Mouse (Mus musculus): Measurements from ENCODE around the gene Ccdc102a. TPM values are rescaled to one million over a fixed set of nuclear protein-coding genes. Genes with fewer than 3 reads are reported as not detected.
A peak's percentile ranks its signal among the peaks of the same experiment; 100 is the strongest.

Gene Ccdc102a
- polyA plus RNA-seq, 1 experiment from 2014 or later = 17.4 TPM

- no peaks in the 10 kb centered on the region for H3K36me3 ChIP-seq (ENCODE audit: control insufficient read depth, insufficient read depth)
- H3K4me1 ChIP-seq (ENCODE audit: control insufficient read depth, insufficient read depth, low read length) = peaks cover 44% of the 10 kb centered on the region
- ATAC-seq (replicated peaks; ENCODE audit: extremely low read depth, insufficient read depth, low FRiP score) = peak; percentile 17
- peak overlapping the region; percentile 35 for H3K4me2 ChIP-seq (ENCODE audit: low read depth, low read length)
- no peak overlapping the region for H3K4me3 ChIP-seq (ENCODE audit: low read length)
- peak overlapping the region; percentile 44 for H3K9ac ChIP-seq (ENCODE audit: low read length)
- no peaks in the 10 kb centered on the region for H3K27me3 ChIP-seq (ENCODE audit: control insufficient read depth, insufficient read depth, low read length)
- 25% methylated on average over 3 of the region's 3 CpGs for WGBS
- peak overlapping the region; percentile 67 for H3K27ac ChIP-seq (ENCODE audit: low read length)
- no peaks in the 10 kb centered on the region for H3K9me3 ChIP-seq (replicated peaks; ENCODE audit: control insufficient read depth, low read length)
These were observed 3.2 kb downstream of the Ccdc102a start for GRCm38 (mm10) chr8:94914701-94915101.

- Histone ChIP-seq H3K9ac (ENCODE audit: low read length) (no peak overlapping the region), H3K27me3 (ENCODE audit: control insufficient read depth, insufficient read depth, low read length) (no peaks in the 10 kb centered on the region), H3K4me1 (ENCODE audit: control insufficient read depth, insufficient read depth, low read length) (peaks cover 44% of the 10 kb centered on the region), H3K9me3 (replicated peaks; ENCODE audit: control insufficient read depth, low read length) (no peaks in the 10 kb centered on the region), H3K36me3 (ENCODE audit: control insufficient read depth, insufficient read depth) (no peaks in the 10 kb centered on the region), H3K4me3 (ENCODE audit: low read length) (no peak overlapping the region), H3K4me2 (ENCODE audit: low read depth, low read length) (peak overlapping the region; percentile 35; the same call in 1 of the 2 replicates), H3K27ac (ENCODE audit: low read length) (no peak overlapping the region)
- 68% methylated on average over 6 of the region's 6 CpGs for WGBS
- ATAC-seq (replicated peaks; ENCODE audit: extremely low read depth, insufficient read depth, low FRiP score) = no peak
These were observed 3.6 kb downstream of the Ccdc102a start for GRCm38 (mm10) chr8:94914256-94914655.

GRCm38 (mm10) chr8:94913061-94913660 is 4.7 kb downstream of the Ccdc102a start:
- ATAC-seq (replicated peaks; ENCODE audit: extremely low read depth, insufficient read depth, low FRiP score) = no peak
- H3K4me1 ChIP-seq (ENCODE audit: control insufficient read depth, insufficient read depth, low read length) = peaks cover 46% of the 10 kb centered on the region
- 20% methylated on average over 77 of the region's 77 CpGs for WGBS
- peak overlapping the region; percentile 43 for H3K4me3 ChIP-seq (ENCODE audit: low read length)
- H3K4me2 ChIP-seq (ENCODE audit: low read depth, low read length) = peak overlapping the region; percentile 75
- peak overlapping the region; percentile 52 for H3K9ac ChIP-seq (ENCODE audit: low read length)
- no peak overlapping the region for H3K27ac ChIP-seq (ENCODE audit: low read length)
- no peaks in the 10 kb centered on the region for H3K27me3 ChIP-seq (ENCODE audit: control insufficient read depth, insufficient read depth, low read length)
- 0 out of 2 replicates have a peak, but pooled peaks cover under 1% of the 10 kb centered on the region for H3K36me3 ChIP-seq (ENCODE audit: control insufficient read depth, insufficient read depth)
- no peaks in the 10 kb centered on the region for H3K9me3 ChIP-seq (replicated peaks; ENCODE audit: control insufficient read depth, low read length)

- Histone ChIP-seq H3K27me3 (ENCODE audit: control insufficient read depth, insufficient read depth, low read length) (no peaks in the 10 kb centered on the region), H3K4me1 (ENCODE audit: control insufficient read depth, insufficient read depth, low read length) (peaks cover 30% of the 10 kb centered on the region), H3K4me2 (ENCODE audit: low read depth, low read length) (no peak overlapping the region), H3K4me3 (ENCODE audit: low read length) (no peak overlapping the region), H3K9me3 (replicated peaks; ENCODE audit: control insufficient read depth, low read length) (no peaks in the 10 kb centered on the region), H3K27ac (ENCODE audit: low read length) (peak overlapping the region; percentile 44; the same call in 1 of the 2 replicates), H3K36me3 (ENCODE audit: control insufficient read depth, insufficient read depth) (peaks cover 14% of the 10 kb centered on the region), H3K9ac (ENCODE audit: low read length) (no peak overlapping the region)
- ATAC-seq (replicated peaks; ENCODE audit: extremely low read depth, insufficient read depth, low FRiP score) = 0 out of 2 replicates have a peak, but pooled peaks have one; percentile 34
- 7% methylated on average over 4 of the region's 4 CpGs for WGBS
These were observed 9.1 kb downstream of the Ccdc102a start for GRCm38 (mm10) chr8:94908847-94909246.

GRCm38 (mm10) chr8:94907591-94908300 is 10.2 kb downstream of the Ccdc102a start:
- WGBS = 77% methylated on average over 18 of the region's 18 CpGs
- H3K27me3 ChIP-seq (ENCODE audit: control insufficient read depth, insufficient read depth, low read length) = no peaks in the 10 kb centered on the region
- no peak overlapping the region for H3K4me3 ChIP-seq (ENCODE audit: low read length)
- 0 out of 2 replicates have a peak, but pooled peaks have one; percentile 7 for ATAC-seq (replicated peaks; ENCODE audit: extremely low read depth, insufficient read depth, low FRiP score)
- H3K9ac ChIP-seq (ENCODE audit: low read length) = no peak overlapping the region
- peak overlapping the region; percentile 56; the same call in 1 of the 2 replicates for H3K27ac ChIP-seq (ENCODE audit: low read length)
- peaks cover 21% of the 10 kb centered on the region for H3K4me1 ChIP-seq (ENCODE audit: control insufficient read depth, insufficient read depth, low read length)
- no peak overlapping the region for H3K4me2 ChIP-seq (ENCODE audit: low read depth, low read length)
- peaks cover 20% of the 10 kb centered on the region for H3K36me3 ChIP-seq (ENCODE audit: control insufficient read depth, insufficient read depth)
- no peaks in the 10 kb centered on the region for H3K9me3 ChIP-seq (replicated peaks; ENCODE audit: control insufficient read depth, low read length)

GRCm38 (mm10) chr8:94904450-94905175 is 13.3 kb downstream of the Ccdc102a start:
- H3K4me1 ChIP-seq (ENCODE audit: control insufficient read depth, insufficient read depth, low read length) = peaks cover 39% of the 10 kb centered on the region
- H3K9me3 ChIP-seq (replicated peaks; ENCODE audit: control insufficient read depth, low read length) = no peaks in the 10 kb centered on the region
- H3K27ac ChIP-seq (ENCODE audit: low read length) = peak overlapping the region; percentile 37
- H3K4me2 ChIP-seq (ENCODE audit: low read depth, low read length) = 0 out of 2 replicates have a peak overlapping the region, but pooled peaks have one; percentile 6
- no peak overlapping the region for H3K4me3 ChIP-seq (ENCODE audit: low read length)
- peaks cover 21% of the 10 kb centered on the region for H3K36me3 ChIP-seq (ENCODE audit: control insufficient read depth, insufficient read depth)
- H3K27me3 ChIP-seq (ENCODE audit: control insufficient read depth, insufficient read depth, low read length) = no peaks in the 10 kb centered on the region
- ATAC-seq (replicated peaks; ENCODE audit: extremely low read depth, insufficient read depth, low FRiP score) = peak; percentile 42
- no peak overlapping the region for H3K9ac ChIP-seq (ENCODE audit: low read length)
- WGBS = 44% methylated on average over 12 of the region's 12 CpGs

GRCm38 (mm10) chr8:94903709-94904108 is 14.2 kb downstream of the Ccdc102a start:
- Histone ChIP-seq H3K4me3 (ENCODE audit: low read length) (no peak overlapping the region), H3K4me1 (ENCODE audit: control insufficient read depth, insufficient read depth, low read length) (peaks cover 47% of the 10 kb centered on the region), H3K27me3 (ENCODE audit: control insufficient read depth, insufficient read depth, low read length) (no peaks in the 10 kb centered on the region), H3K9me3 (replicated peaks; ENCODE audit: control insufficient read depth, low read length) (no peaks in the 10 kb centered on the region), H3K9ac (ENCODE audit: low read length) (no peak overlapping the region), H3K36me3 (ENCODE audit: control insufficient read depth, insufficient read depth) (peaks cover 21% of the 10 kb centered on the region), H3K4me2 (ENCODE audit: low read depth, low read length) (no peak overlapping the region), H3K27ac (ENCODE audit: low read length) (no peak overlapping the region)
- WGBS = 70% methylated on average over 12 of the region's 12 CpGs
- no peak for ATAC-seq (replicated peaks; ENCODE audit: extremely low read depth, insufficient read depth, low FRiP score)

- 4% methylated on average over 5 of the region's 5 CpGs for WGBS
- H3K4me2 ChIP-seq (ENCODE audit: low read depth, low read length) = peak overlapping the region; percentile 35
These were observed 16.9 kb downstream of the Ccdc102a start for GRCm38 (mm10) chr8:94901031-94901430.

More at GRCm38 (mm10) chr8:94901031-94901430, 16.9 kb downstream of the Ccdc102a start:
- Histone ChIP-seq H3K9me3 (replicated peaks; ENCODE audit: control insufficient read depth, low read length) (no peaks in the 10 kb centered on the region), H3K4me1 (ENCODE audit: control insufficient read depth, insufficient read depth, low read length) (peaks cover 47% of the 10 kb centered on the region), H3K36me3 (ENCODE audit: control insufficient read depth, insufficient read depth) (peaks cover 10% of the 10 kb centered on the region), H3K27ac (ENCODE audit: low read length) (peak overlapping the region; percentile 88), H3K4me3 (ENCODE audit: low read length) (no peak overlapping the region), H3K9ac (ENCODE audit: low read length) (peak overlapping the region; percentile 44), H3K27me3 (ENCODE audit: control insufficient read depth, insufficient read depth, low read length) (no peaks in the 10 kb centered on the region)
- peak; percentile 24 for ATAC-seq (replicated peaks; ENCODE audit: extremely low read depth, insufficient read depth, low FRiP score)

All from heart, embryonic 16.5 days (tissue).